Mouse (Mus musculus): ENCODE data around the gene Tbx3. TPM values are rescaled to one million over a fixed set of nuclear protein-coding genes. Genes with fewer than 3 reads are reported as not detected.

Gene Tbx3
- polyA plus RNA-seq, 1 experiment from 2014 or later: 44.1 TPM

DNA sequence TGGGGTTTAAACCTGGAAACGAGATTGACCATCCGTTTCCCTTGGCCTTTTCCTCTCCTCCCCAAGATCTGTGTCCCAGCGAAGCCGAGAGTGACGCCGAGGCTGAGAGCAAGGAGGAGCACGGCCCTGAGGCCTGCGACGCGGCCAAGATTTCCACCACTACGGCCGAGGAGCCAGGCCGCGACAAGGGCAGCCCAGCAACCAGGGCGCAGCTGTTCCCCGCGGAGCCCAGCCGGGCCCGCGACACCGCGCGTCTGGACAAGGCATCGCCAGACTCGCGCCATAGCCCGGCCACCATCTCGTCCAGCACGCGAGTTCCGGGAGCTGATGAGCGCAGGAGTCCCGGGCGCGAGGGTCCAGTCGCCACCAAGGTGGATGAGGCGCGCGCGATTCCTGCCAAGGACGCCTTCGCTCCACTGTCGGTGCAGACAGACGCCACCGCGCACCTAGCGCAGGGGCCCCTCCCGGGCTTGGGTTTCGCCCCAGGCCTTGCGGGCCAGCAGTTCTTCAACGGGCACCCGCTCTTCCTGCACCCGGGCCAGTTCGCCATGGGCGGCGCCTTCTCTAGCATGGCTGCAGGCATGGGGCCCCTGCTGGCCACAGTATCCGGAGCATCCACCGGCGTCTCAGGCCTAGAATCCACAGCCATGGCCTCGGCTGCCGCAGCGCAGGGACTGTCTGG is 10.0 kb downstream of the Tbx3 start:
- Histone ChIP-seq H3K9me3 (ENCODE audit: control insufficient read depth, low read length) (no peaks in the 10 kb centered on the region), H3K36me3 (ENCODE audit: control insufficient read depth, insufficient read depth, low read length) (peaks cover 56% of the 10 kb centered on the region), H3K4me3 (ENCODE audit: low read depth, low read length) (peak overlapping the region; percentile 2; the same call in 1 of the 2 replicates), H3K27ac (ENCODE audit: low read depth) (peak overlapping the region; percentile 23; the same call in 1 of the 2 replicates), H3K27me3 (replicated peaks; ENCODE audit: control insufficient read depth, insufficient read depth, low read length) (peaks cover 42% of the 10 kb centered on the region), H3K4me2 (ENCODE audit: low read length) (peak overlapping the region; percentile 35), H3K9ac (ENCODE audit: low read length) (peak overlapping the region; percentile 8; the same call in 1 of the 2 replicates), H3K4me1 (replicated peaks; ENCODE audit: control insufficient read depth, insufficient read depth, low read length) (peaks cover 14% of the 10 kb centered on the region)
- DNase-seq (ENCODE audit: low spot score) (no peak), ATAC-seq (replicated peaks; ENCODE audit: low FRiP score, low TSS enrichment, low read depth) (no peak; the same call in 1 of the 2 replicates)
- 30% methylated on average over 62 of the region's 62 CpGs for WGBS

DNA sequence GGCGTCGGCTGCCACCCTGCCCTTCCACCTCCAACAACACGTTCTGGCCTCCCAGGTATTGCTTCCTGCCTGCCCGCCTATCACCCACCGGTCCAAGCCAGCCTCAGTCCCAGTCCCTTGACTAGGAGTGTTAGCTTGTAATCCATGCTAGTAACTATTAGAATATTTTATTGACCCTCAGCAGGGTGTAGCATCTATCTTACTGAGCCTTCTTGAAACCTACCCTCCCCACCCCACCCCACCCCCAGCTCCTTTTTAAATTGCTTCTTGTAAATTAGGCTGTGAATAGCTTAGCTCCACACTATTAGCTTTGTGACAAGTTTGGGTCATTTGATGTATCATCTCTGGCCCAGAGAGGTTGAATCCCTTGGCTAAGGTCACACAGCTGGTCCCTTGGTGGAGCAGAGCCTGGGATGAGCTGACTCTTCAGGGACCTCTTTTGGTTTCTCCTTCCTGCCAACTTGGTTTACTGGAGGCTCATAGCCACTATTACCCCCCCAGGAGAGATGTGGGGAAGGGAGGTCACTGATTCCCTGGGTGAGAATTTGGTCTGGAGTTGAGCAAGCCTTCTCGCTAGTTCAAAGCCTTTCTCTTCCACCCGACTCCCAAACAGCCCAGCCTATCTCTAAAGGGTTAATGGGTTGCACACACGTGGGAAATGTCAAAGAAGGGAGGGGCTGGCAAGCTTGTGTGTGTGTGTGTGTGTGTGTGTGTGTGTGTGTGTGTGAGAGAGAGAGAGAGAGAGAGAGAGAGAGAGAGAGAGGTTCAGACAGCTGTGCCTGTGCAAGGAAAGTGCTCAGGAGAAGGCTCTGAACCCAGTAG is 10.8 kb downstream of the Tbx3 start:
- Histone ChIP-seq H3K9ac (ENCODE audit: low read length) (peak overlapping the region; percentile 8; the same call in 1 of the 2 replicates), H3K27me3 (replicated peaks; ENCODE audit: control insufficient read depth, insufficient read depth, low read length) (peaks cover 48% of the 10 kb centered on the region), H3K4me2 (ENCODE audit: low read length) (peak overlapping the region; percentile 35), H3K36me3 (ENCODE audit: control insufficient read depth, insufficient read depth, low read length) (peaks cover 48% of the 10 kb centered on the region), H3K4me3 (ENCODE audit: low read depth, low read length) (peak overlapping the region; percentile 2; the same call in 1 of the 2 replicates), H3K4me1 (replicated peaks; ENCODE audit: control insufficient read depth, insufficient read depth, low read length) (peaks cover 12% of the 10 kb centered on the region), H3K9me3 (ENCODE audit: control insufficient read depth, low read length) (no peaks in the 10 kb centered on the region), H3K27ac (ENCODE audit: low read depth) (peak overlapping the region; percentile 23; the same call in 1 of the 2 replicates)
- DNase-seq (ENCODE audit: low spot score): no peak
- no peak for ATAC-seq (replicated peaks; ENCODE audit: low FRiP score, low TSS enrichment, low read depth)
- 47% methylated on average over 8 of the region's 8 CpGs for WGBS

DNA sequence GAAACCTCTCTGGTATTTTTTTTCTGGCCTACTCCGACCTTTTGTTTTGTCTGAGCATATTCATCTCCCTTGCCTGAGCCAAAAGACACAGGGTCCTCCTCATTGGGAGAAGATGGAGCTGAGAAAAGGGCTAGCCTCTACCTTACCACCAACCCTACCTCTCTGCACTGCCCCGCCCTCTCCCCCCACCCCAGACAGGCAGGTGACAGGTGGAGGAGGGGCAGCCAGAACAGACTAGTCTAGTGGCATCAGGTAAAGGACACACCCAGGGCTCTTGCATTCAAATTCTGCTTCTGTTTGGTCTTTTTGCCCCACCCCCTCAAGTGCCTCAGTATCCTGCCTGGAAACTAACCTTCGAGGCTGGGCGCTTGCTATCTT is 11.4 kb downstream of the Tbx3 start:
- H3K4me3 ChIP-seq (ENCODE audit: low read depth, low read length): no peak overlapping the region
- H3K4me1 ChIP-seq (replicated peaks; ENCODE audit: control insufficient read depth, insufficient read depth, low read length): peaks cover 14% of the 10 kb centered on the region
- 61% methylated on average over 4 of the region's 4 CpGs for WGBS
- H3K9ac ChIP-seq (ENCODE audit: low read length): no peak overlapping the region
- H3K27me3 ChIP-seq (replicated peaks; ENCODE audit: control insufficient read depth, insufficient read depth, low read length): peaks cover 54% of the 10 kb centered on the region
- H3K9me3 ChIP-seq (ENCODE audit: control insufficient read depth, low read length): no peaks in the 10 kb centered on the region
- DNase-seq (ENCODE audit: low spot score): no peak
- H3K4me2 ChIP-seq (ENCODE audit: low read length): peak overlapping the region; percentile 35; the same call in 1 of the 2 replicates
- ATAC-seq (replicated peaks; ENCODE audit: low FRiP score, low TSS enrichment, low read depth): no peak
- H3K27ac ChIP-seq (ENCODE audit: low read depth): no peak overlapping the region
- H3K36me3 ChIP-seq (ENCODE audit: control insufficient read depth, insufficient read depth, low read length): peaks cover 42% of the 10 kb centered on the region

DNA sequence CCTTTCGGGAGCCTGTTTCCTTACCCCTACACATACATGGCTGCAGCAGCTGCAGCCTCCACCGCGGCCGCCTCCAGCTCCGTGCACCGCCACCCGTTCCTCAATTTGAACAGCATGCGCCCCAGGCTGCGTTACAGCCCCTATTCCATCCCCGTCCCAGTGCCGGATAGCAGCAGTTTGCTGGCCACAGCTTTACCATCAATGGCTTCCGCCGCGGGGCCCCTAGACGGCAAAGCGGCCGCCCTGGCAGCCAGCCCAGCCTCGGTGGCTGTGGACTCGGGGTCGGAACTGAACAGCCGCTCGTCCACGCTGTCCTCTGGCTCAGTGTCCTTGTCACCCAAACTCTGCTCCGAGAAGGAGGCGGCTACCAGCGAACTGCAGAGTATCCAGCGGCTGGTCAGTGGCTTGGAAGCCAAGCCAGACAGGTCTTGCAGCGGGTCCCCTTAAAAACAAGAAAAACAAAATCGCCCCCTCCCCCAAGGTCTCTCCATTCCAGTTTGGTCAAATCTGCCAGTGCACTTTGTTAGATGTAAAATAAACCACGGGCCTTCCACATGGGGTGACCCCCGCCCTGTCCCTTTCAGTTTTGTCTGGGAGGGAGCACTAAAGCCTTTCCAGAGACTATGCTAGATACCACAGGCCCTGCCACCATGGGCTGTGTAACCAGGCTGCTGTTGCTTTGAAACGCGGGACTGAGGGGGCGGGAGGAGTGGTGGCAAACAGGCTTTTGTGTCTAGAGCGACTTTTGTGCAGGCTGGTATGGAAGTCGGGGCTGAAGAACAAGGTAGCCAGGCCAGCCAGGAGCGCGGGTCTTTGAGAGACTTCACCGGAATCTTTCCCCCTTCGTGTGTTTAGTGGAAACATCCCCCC is 12.4 kb downstream of the Tbx3 start:
- no peaks in the 10 kb centered on the region for H3K9me3 ChIP-seq (ENCODE audit: control insufficient read depth, low read length)
- peaks cover 65% of the 10 kb centered on the region for H3K27me3 ChIP-seq (replicated peaks; ENCODE audit: control insufficient read depth, insufficient read depth, low read length)
- WGBS: 45% methylated on average over 40 of the region's 40 CpGs
- ATAC-seq (replicated peaks; ENCODE audit: low FRiP score, low TSS enrichment, low read depth) (no peak), DNase-seq (ENCODE audit: low spot score) (no peak)
- H3K4me1 ChIP-seq (replicated peaks; ENCODE audit: control insufficient read depth, insufficient read depth, low read length): peaks cover 22% of the 10 kb centered on the region
- peak overlapping the region; percentile 23; the same call in 1 of the 2 replicates for H3K27ac ChIP-seq (ENCODE audit: low read depth)
- peak overlapping the region; percentile 27; the same call in 1 of the 2 replicates for H3K9ac ChIP-seq (ENCODE audit: low read length)
- no peak overlapping the region for H3K4me3 ChIP-seq (ENCODE audit: low read depth, low read length)
- H3K36me3 ChIP-seq (ENCODE audit: control insufficient read depth, insufficient read depth, low read length): peaks cover 33% of the 10 kb centered on the region
- peak overlapping the region; percentile 22; the same call in 1 of the 2 replicates for H3K4me2 ChIP-seq (ENCODE audit: low read length)

DNA sequence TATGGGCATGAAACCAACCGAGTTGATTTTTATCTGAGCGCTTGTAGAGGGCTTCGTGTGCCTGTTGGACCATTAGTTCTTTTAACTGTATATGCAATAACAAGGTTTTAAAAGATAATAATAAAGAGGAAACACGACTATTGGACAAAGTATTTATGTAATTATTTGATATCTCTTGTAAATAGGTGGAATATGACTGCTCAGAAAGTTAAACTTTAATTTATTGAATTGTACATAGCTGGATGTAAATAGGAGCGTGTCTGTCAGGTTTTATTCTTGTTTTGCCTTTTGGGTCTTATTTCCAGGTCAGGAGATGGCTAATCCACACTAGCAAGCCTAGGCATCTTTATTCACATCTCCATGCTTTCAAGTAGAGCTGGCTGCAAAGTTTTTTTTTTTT is 13.4 kb downstream of the Tbx3 start:
- no peak overlapping the region for H3K4me2 ChIP-seq (ENCODE audit: low read length)
- peaks cover 24% of the 10 kb centered on the region for H3K36me3 ChIP-seq (ENCODE audit: control insufficient read depth, insufficient read depth, low read length)
- H3K4me3 ChIP-seq (ENCODE audit: low read depth, low read length): no peak overlapping the region
- ATAC-seq (replicated peaks; ENCODE audit: low FRiP score, low TSS enrichment, low read depth): no peak
- H3K27me3 ChIP-seq (replicated peaks; ENCODE audit: control insufficient read depth, insufficient read depth, low read length): peaks cover 68% of the 10 kb centered on the region
- peaks cover 22% of the 10 kb centered on the region for H3K4me1 ChIP-seq (replicated peaks; ENCODE audit: control insufficient read depth, insufficient read depth, low read length)
- H3K27ac ChIP-seq (ENCODE audit: low read depth): no peak overlapping the region
- no peaks in the 10 kb centered on the region for H3K9me3 ChIP-seq (ENCODE audit: control insufficient read depth, low read length)
- no peak for DNase-seq (ENCODE audit: low spot score)
- no peak overlapping the region for H3K9ac ChIP-seq (ENCODE audit: low read length)
- WGBS: 60% methylated on average over 5 of the region's 5 CpGs

DNA sequence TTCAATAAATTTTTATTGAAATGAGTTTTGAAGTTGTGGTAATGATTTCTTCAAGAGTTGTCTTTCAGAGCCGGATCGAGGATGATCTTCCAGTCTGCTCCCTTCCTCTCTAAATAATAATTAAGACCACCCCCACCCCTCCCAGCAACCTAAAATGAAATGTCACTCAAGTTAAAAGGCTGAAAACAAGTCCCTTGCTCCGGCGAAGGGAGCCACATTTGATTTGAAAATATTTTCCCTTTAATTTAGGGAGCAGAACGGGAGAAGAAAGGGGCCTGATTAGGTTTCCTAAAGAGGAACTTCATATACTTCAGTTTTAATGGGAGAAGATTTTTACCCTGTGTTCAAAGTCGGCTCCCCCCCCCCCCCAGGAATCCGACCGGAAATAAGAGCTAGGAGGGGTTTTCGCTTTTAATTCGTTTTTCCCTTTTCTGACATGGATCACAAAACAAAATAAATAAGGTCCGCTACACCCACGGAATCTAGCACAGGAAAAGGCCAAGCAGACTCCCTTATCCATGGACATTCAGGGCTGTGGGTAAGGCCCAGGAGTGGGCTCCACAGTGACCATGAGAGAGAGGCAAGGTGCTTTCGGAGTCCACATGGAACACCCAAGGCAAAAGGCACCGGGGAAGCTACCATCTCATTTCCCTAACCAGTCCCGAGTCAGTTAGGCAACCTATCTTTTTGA is 14.4 kb downstream of the Tbx3 start:
- peaks cover 21% of the 10 kb centered on the region for H3K36me3 ChIP-seq (ENCODE audit: control insufficient read depth, insufficient read depth, low read length)
- H3K9me3 ChIP-seq (ENCODE audit: control insufficient read depth, low read length): no peaks in the 10 kb centered on the region
- peaks cover 22% of the 10 kb centered on the region for H3K4me1 ChIP-seq (replicated peaks; ENCODE audit: control insufficient read depth, insufficient read depth, low read length)
- ATAC-seq (replicated peaks; ENCODE audit: low FRiP score, low TSS enrichment, low read depth): no peak
- 41% methylated on average over 15 of the region's 15 CpGs for WGBS
- DNase-seq (ENCODE audit: low spot score): peak; percentile 71
- H3K9ac ChIP-seq (ENCODE audit: low read length): no peak overlapping the region
- H3K4me3 ChIP-seq (ENCODE audit: low read depth, low read length): no peak overlapping the region
- no peak overlapping the region; the same call in 1 of the 2 replicates for H3K4me2 ChIP-seq (ENCODE audit: low read length)
- peaks cover 71% of the 10 kb centered on the region for H3K27me3 ChIP-seq (replicated peaks; ENCODE audit: control insufficient read depth, insufficient read depth, low read length)
- H3K27ac ChIP-seq (ENCODE audit: low read depth): no peak overlapping the region

DNA sequence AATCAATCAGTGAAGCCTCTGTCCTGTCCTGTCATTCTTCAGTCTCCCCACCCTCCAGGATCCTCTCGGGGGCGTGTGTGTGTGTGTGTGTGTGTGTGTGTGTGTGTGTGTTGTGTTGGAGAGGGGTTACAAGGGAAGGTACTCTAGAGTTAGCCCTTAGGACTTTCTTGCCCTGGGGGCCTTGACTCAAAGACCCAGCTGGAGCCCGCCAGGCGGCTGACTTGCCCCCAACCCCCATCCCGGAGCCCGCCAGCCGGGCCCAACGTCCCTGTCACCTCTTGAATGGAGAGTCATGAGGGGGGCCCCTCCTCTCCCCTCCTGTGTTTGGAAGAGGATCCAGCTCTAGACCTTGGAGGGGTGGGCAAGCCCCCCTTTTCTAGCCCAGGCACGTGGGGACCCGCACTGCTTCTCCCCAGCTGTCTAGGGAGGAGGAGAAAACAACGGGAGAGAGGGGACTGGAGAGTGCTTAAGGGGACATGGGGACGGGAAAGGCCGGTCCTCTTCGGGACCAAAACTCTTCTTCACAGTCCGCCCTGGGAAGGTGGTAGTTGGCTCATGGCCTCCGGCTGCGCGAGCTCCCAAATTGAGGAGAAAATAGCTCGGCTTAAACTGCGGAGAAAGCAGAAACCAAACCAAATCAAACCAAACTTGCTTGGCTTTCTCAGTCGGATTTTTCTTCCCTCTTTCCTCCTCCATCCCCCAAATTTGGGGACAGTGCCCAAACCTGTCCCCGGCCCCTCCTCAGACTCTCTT is 15.2 kb downstream of the Tbx3 start:
- peaks cover 22% of the 10 kb centered on the region for H3K4me1 ChIP-seq (replicated peaks; ENCODE audit: control insufficient read depth, insufficient read depth, low read length)
- H3K27me3 ChIP-seq (replicated peaks; ENCODE audit: control insufficient read depth, insufficient read depth, low read length): peaks cover 77% of the 10 kb centered on the region
- DNase-seq (ENCODE audit: low spot score) (peak; percentile 77), ATAC-seq (replicated peaks; ENCODE audit: low FRiP score, low TSS enrichment, low read depth) (peak; percentile 36)
- H3K36me3 ChIP-seq (ENCODE audit: control insufficient read depth, insufficient read depth, low read length): peaks cover 18% of the 10 kb centered on the region
- 0 out of 2 replicates have a peak overlapping the region, but pooled peaks have one; percentile 16 for H3K9ac ChIP-seq (ENCODE audit: low read length)
- H3K4me2 ChIP-seq (ENCODE audit: low read length): peak overlapping the region; percentile 57
- H3K9me3 ChIP-seq (ENCODE audit: control insufficient read depth, low read length): no peaks in the 10 kb centered on the region
- H3K27ac ChIP-seq (ENCODE audit: low read depth): peak overlapping the region; percentile 16; the same call in 1 of the 2 replicates
- WGBS: 7% methylated on average over 22 of the region's 22 CpGs
- peak overlapping the region; percentile 31 for H3K4me3 ChIP-seq (ENCODE audit: low read depth, low read length)
